Mouse (Mus musculus) liver, embryonic 14.5 days (tissue): Measurements from ENCODE around the gene Slc27a1. TPM values are rescaled to one million over a fixed set of nuclear protein-coding genes. Genes with fewer than 3 reads are reported as not detected.

Experiments used
- ATAC-seq: fragments of 200-750 bp; cut with Nextera tagmentation; 2 replicates; pipeline ENCODE4 v1.8.0; 2017; ENCODE audit warnings: moderate number of reproducible peaks, mild to moderate bottlenecking, moderate library complexity; ENCODE audit not compliant: insufficient read depth
- DNase-seq, 3 experiments: peaks; one replicate each; pipeline ENCODE4 v3.0.0-alpha.2; 2012 to 2013; ENCODE audit warnings: low read depth in 3 of 3, low spot score in 3 of 3
- H3K27ac ChIP-seq: fragments of 300-500 bp; sonication (generic); 2 replicates; pipeline ENCODE4 v1.5.1; 2014; ENCODE audit warnings: moderate library complexity, mild to moderate bottlenecking, control low read depth, inconsistent platforms
- H3K27me3 ChIP-seq: fragments of 300-500 bp; sonication (generic); 2 replicates; pipeline ENCODE4 v1.6.1; 2014; ENCODE audit warnings: mild to moderate bottlenecking, low read length, moderate library complexity; ENCODE audit not compliant: control insufficient read depth, insufficient read depth
- H3K36me3 ChIP-seq: fragments of 300-500 bp; sonication (generic); replicated peaks from 2 replicates; pipeline ENCODE4 v1.6.1; 2014; ENCODE audit warnings: low read depth; ENCODE audit not compliant: control insufficient read depth, insufficient read depth
- H3K4me1 ChIP-seq, 2 experiments: fragments of 200-500 bp in 1 of 2; fragments of 300-500 bp in 1 of 2; sonication (generic) in 1 of 2; replicated peaks; 2 replicates each; pipeline ENCODE4 v1.6.1; 2012 to 2014; ENCODE audit warnings: antibody characterized with exemption in 1 of 2, inconsistent platforms in 1 of 2, low read length in 1 of 2; ENCODE audit not compliant: control insufficient read depth in 2 of 2, insufficient read depth in 2 of 2
- H3K4me2 ChIP-seq: fragments of 300-500 bp; sonication (generic); 2 replicates; pipeline ENCODE4 v1.6.1; 2014; ENCODE audit warnings: low read depth, mild to moderate bottlenecking, control low read depth, moderate library complexity
- H3K4me3 ChIP-seq, 2 experiments: fragments of 200-500 bp in 1 of 2; fragments of 300-500 bp in 1 of 2; sonication (generic) in 1 of 2; 2 replicates each; pipeline ENCODE4 v1.5.1; 2012 to 2014; ENCODE audit warnings: low read depth in 2 of 2, low read length in 2 of 2, mild to moderate bottlenecking in 2 of 2, control low read depth in 1 of 2, inconsistent platforms in 1 of 2, moderate library complexity in 1 of 2; ENCODE audit not compliant: insufficient read depth in 1 of 2
- H3K9ac ChIP-seq: fragments of 300-500 bp; sonication (generic); replicated peaks from 2 replicates; pipeline ENCODE4 v1.6.1; 2014; ENCODE audit warnings: mild to moderate bottlenecking, control low read depth, moderate library complexity
- H3K9me3 ChIP-seq: fragments of 300-500 bp; sonication (generic); 2 replicates; pipeline ENCODE4 v1.6.1; 2016; ENCODE audit warnings: low read length, mixed read lengths; ENCODE audit not compliant: control insufficient read depth
- CTCF ChIP-seq: IDR thresholded peaks from 2 replicates; pipeline ENCODE4 v1.5.1; 2016; ENCODE audit warnings: antibody characterized with exemption, low read depth, control low read depth
- EP300 ChIP-seq: IDR thresholded peaks from 2 replicates; pipeline ENCODE4 v1.6.1; 2016; ENCODE audit warnings: antibody characterized with exemption, low read depth
- WGBS: fragments of 180-500 bp; shearing (Covaris S2); extraction: QIAGEN DNeasy Blood & Tissue Kit; methylation state at CpG from one replicate; pipeline ENCODE4 v1.1.7; 2014; ENCODE audit not compliant: insufficient replicate concordance; 5-methylcytosine and 5-hydroxymethylcytosine counted together
- polyA plus RNA-seq, 2 experiments: library from polyadenylated mRNA; depleted of rRNA in 1 of 2; stranded (reverse) in 1 of 2; unstranded in 1 of 2; fragments of >200 nt; fragmentation: Nextera tagmentation in 1 of 2; extraction: Ambion mirVana in 1 of 2; gene quantifications; 2 replicates each; pipeline versions ENCODE4 v1.2.1 to v1.2.3; 2012 to 2014

Slc27a1 gene
- polyA plus RNA-seq, 2 experiments: 0.28 to 1.9 TPM

- TF ChIP-seq CTCF (no peak), EP300 (no peak)
- Histone ChIP-seq H3K36me3 (no peaks in the 10 kb centered on the region), H3K9me3 (no peaks in the 10 kb centered on the region), H3K27ac (no peak overlapping the region), H3K4me3 (peak overlapping the region in 1 of 2 experiments; percentile 10; a peak in 1 of 4 replicates), H3K27me3 (peaks cover 27% of the 10 kb centered on the region), H3K4me2 (peak overlapping the region; percentile 43), H3K4me1 (no peaks in the 10 kb centered on the region), H3K9ac (no peak overlapping the region)
- DNase-seq (no peak), ATAC-seq (no peak)
- WGBS: 5% methylated on average over 65 of the region's 65 CpGs
Observed at GRCm38 (mm10) chr8:71601939-71602665, 33.4 kb downstream of the Slc27a1 start.

DNA sequence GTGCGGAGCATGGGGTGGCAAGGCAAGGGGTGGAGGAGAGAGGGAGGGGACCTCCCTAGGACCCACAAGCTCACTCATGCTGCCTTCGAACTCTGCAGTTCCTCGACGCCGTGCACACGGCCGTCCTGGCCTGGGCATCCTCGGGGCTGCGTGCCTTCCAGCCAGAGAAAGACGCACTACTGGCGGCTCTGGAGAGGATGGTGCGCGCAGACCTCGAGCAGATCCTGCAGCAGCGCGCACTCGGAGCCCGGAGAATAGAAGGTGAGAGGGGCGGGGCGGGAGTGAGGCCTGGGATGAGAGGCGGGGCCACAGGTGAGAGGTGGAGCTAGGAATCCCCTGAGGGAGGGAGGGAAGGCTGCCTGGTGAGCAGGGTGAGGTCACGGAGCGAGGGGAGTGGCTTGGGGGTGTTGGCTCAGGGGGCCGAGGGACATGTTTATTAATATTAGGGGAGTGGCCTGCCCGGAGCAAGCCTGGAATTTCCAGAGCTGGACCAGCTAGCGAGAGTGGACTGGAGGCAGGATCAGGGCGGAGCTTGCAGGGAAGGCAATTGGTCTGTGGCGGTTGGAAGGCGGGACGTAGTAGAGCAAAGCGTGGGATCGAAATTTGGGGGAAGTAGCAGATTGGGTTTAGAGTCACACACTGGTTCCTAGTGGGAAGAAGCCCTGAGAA is 34.1 kb downstream of the Slc27a1 start:
- Histone ChIP-seq H3K27me3 (peaks cover 27% of the 10 kb centered on the region), H3K4me1 (no peaks in the 10 kb centered on the region), H3K9ac (no peak overlapping the region), H3K4me3 (peak overlapping the region in 1 of 2 experiments; percentile 10; a peak in 1 of 4 replicates), H3K27ac (no peak overlapping the region), H3K36me3 (no peaks in the 10 kb centered on the region), H3K4me2 (peak overlapping the region; percentile 43), H3K9me3 (no peaks in the 10 kb centered on the region)
- TF ChIP-seq CTCF (no peak), EP300 (no peak)
- DNase-seq (no peak), ATAC-seq (peak; percentile 54; the same call in 1 of the 2 replicates)
- 6% methylated on average over 32 of the region's 32 CpGs for WGBS

DNA sequence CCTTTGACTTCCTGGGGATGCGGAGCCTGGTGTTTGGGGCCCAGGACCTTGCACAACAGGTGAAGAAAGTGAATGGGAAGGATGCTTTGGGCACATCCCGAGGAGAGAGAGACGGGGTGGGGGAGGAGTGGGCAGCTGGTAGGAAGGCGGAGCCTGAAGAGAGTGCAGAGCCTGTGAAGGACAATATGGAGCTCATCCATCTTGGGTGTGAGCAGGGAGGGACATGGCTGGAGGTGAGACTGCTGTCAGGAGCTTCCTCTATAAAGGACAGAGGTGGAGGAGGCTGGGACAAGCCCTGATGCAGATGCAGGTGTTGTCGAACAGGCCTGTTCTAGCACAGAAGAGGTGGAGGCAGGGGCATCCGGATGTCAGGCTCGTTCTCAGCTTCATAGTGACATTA is 35.3 kb downstream of the Slc27a1 start:
- TF ChIP-seq CTCF: no peak
- no peak for TF ChIP-seq EP300
- H3K4me3 ChIP-seq: no peak overlapping the region
- 60% methylated on average over 7 of the region's 7 CpGs for WGBS
- no peaks in the 10 kb centered on the region for H3K9me3 ChIP-seq
- no peaks in the 10 kb centered on the region for H3K4me1 ChIP-seq
- H3K36me3 ChIP-seq: no peaks in the 10 kb centered on the region
- H3K4me2 ChIP-seq: no peak overlapping the region
- H3K9ac ChIP-seq: no peak overlapping the region
- no peak overlapping the region for H3K27ac ChIP-seq
- peaks cover 27% of the 10 kb centered on the region for H3K27me3 ChIP-seq
- ATAC-seq: no peak
- no peak for DNase-seq

GRCm38 (mm10) chr8:71610822-71611651 is 42.4 kb downstream of the Slc27a1 start, which contains the start of gene Colgalt1:
Gene Colgalt1, plus strand, starts transcription at chr8:71610998.
- ATAC-seq: peak; percentile 99

More at GRCm38 (mm10) chr8:71610822-71611651, 42.4 kb downstream of the Slc27a1 start, which contains the start of gene Colgalt1:
- WGBS: under 1% methylated on average over 82 of the region's 82 CpGs
- Histone ChIP-seq H3K36me3 (peaks cover 7% of the 10 kb centered on the region), H3K27ac (peak within 1 kb of the TSS; percentile 49), H3K9me3 (no peaks in the 10 kb centered on the region), H3K4me1 (peaks cover 6 to 14% of the 10 kb centered on the region in 2 experiments), H3K4me2 (peak within 1 kb of the TSS; percentile 99), H3K9ac (peak within 1 kb of the TSS; percentile 83), H3K27me3 (no peaks in the 10 kb centered on the region), H3K4me3 (peak within 1 kb of the TSS; percentile 72 to 91)
- DNase-seq: peak; percentile 98 to 99 (median 99)
- TF ChIP-seq EP300 (no peak), CTCF (peak; percentile 3; the same call in 1 of the 2 replicates)
